Mouse (Mus musculus): Measurements from ENCODE around the gene H2afb3. TPM values are rescaled to one million over a fixed set of nuclear protein-coding genes. Genes with fewer than 3 reads are reported as not detected.

The H2afb3 gene
- total and polyA plus RNA-seq, 2 experiments from 2014 or later, result not detected

DNA sequence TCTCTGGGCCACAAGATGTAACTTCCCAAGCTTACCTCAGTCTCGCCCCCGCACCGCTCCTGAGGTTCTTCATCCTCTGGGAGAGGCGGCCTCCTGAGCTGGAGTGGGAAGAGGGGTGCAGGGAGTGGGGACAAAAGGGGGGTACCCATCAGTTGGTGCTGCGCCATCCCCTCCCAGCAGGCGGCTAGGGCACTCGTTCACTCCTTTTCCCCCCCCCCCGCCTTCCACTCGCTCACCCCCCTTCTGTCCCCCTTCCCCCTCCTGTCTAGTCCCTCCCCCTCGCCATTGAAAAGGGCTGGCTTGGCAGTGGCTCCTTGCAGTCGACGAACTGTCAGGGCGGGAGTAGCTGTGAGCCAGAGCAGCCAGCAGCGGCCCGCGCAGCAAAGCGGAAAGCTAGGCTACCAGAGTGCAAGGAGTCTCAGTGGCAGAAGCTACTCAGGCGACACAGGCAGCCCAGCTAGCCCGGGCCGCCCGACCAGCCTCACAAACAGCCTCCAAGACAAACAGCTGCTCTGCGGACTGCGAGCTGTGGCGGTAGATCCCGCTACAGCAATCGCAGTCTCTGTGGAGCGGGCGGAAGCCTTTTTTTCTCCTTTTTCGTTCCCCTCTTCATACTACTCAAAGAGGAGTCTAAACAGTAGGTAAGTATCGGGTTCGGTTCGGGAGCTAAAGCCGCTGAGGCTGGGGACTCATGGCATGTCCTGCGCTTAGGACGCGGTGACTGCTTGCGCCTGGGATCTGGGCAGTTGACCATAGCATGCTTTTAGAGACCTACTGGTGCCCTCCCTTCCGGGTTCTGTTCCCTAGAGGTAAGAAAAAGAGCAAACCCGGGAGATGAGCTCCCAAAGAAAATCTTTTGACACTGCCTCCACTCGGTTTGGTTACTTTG is 22.6 kb downstream of the H2afb3 start, which contains the start of gene Pcdh11x:
Gene Pcdh11x (plus strand): TSS at position 249 of the 889 bp plus-strand sequence.
- H3K4me1 ChIP-seq (ENCODE audit: insufficient read depth, low read length), result no peaks in the 10 kb centered on the region
- peak within 1 kb of the TSS; percentile 64 for H3K4me2 ChIP-seq (ENCODE audit: low read depth, low read length, poor library complexity, severe bottlenecking)
- H3K4me3 ChIP-seq (ENCODE audit: low read depth, low read length), result peak within 1 kb of the TSS; percentile 43
- H3K9ac ChIP-seq (replicated peaks; ENCODE audit: low read length, poor library complexity, severe bottlenecking), result peak within 1 kb of the TSS; percentile 19
- peak; percentile 12; the same call in 1 of the 2 replicates for TF ChIP-seq CTCF (IDR thresholded peaks at IDR 0.05)
- DNase-seq (ENCODE audit: low spot score), result peak; percentile 74
- H3K9me3 ChIP-seq (ENCODE audit: low read length), result no peaks in the 10 kb centered on the region
- no peaks in the 10 kb centered on the region for H3K27me3 ChIP-seq (ENCODE audit: insufficient read depth, low read length)
- no peaks in the 10 kb centered on the region for H3K36me3 ChIP-seq (ENCODE audit: insufficient read depth, low read length)
- peak within 1 kb of the TSS; percentile 38; the same call in 1 of the 2 replicates for H3K27ac ChIP-seq (ENCODE audit: low read depth, low read length)
- peak; percentile 81 for ATAC-seq (ENCODE audit: low FRiP score)
- WGBS, result 9% methylated on average over 35 of the region's 40 CpGs

DNA sequence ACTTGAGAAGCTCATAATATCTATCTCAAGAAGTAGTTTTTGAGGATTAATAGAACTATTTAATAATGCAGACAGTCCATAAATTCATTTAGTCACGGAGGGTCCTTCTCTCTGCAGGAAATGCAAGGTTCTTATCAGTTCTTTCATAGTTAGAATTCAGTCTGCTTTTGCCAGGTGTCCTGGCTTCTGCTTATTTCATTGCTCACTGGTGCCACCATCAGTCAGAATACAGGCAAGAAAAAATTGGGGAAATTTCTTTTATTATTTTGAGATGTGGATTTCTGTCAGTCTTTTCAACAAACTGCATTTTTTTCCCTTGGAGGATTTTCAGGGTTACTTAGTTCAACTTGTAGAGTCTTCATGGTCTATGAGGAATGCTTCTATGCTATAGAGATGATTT is 25.4 kb downstream of the H2afb3 start:
- WGBS, result 3% methylated on average over 1 of the region's 1 CpGs
- H3K4me3 ChIP-seq (ENCODE audit: low read depth, low read length), result no peak overlapping the region
- no peak overlapping the region for H3K9ac ChIP-seq (replicated peaks; ENCODE audit: low read length, poor library complexity, severe bottlenecking)
- no peaks in the 10 kb centered on the region for H3K36me3 ChIP-seq (ENCODE audit: insufficient read depth, low read length)
- no peaks in the 10 kb centered on the region for H3K9me3 ChIP-seq (ENCODE audit: low read length)
- no peak overlapping the region for H3K4me2 ChIP-seq (ENCODE audit: low read depth, low read length, poor library complexity, severe bottlenecking)
- ATAC-seq (ENCODE audit: low FRiP score) (no peak), DNase-seq (ENCODE audit: low spot score) (peak; percentile 9)
- no peaks in the 10 kb centered on the region for H3K27me3 ChIP-seq (ENCODE audit: insufficient read depth, low read length)
- no peaks in the 10 kb centered on the region for H3K4me1 ChIP-seq (ENCODE audit: insufficient read depth, low read length)
- no peak overlapping the region for H3K27ac ChIP-seq (ENCODE audit: low read depth, low read length)
- TF ChIP-seq CTCF (IDR thresholded peaks at IDR 0.05), result peak; percentile 63

DNA sequence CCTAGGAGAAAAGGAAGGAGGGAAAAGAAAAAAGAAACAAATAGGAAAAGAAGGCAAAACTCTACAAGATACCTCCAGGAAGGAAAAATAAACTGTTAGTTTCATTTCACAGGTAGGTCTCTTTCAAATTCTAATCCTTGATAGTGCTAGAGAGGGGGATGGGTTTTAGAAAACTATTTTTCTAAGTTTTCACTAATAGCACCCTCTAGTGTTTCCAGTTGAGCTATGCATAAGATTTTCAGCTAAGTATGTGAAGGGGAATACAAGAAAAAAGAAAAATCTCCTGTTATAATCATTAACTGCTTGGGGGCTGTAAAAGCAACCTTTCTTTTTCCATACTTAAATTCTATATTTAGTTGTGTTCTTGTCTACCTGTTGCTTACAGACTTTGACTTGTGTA is 27.4 kb downstream of the H2afb3 start:
- ATAC-seq (ENCODE audit: low FRiP score) (no peak), DNase-seq (ENCODE audit: low spot score) (peak; percentile 53)
- Histone ChIP-seq H3K36me3 (ENCODE audit: insufficient read depth, low read length) (no peaks in the 10 kb centered on the region), H3K4me3 (ENCODE audit: low read depth, low read length) (no peak overlapping the region), H3K9ac (replicated peaks; ENCODE audit: low read length, poor library complexity, severe bottlenecking) (no peak overlapping the region), H3K9me3 (ENCODE audit: low read length) (no peaks in the 10 kb centered on the region), H3K4me2 (ENCODE audit: low read depth, low read length, poor library complexity, severe bottlenecking) (no peak overlapping the region), H3K4me1 (ENCODE audit: insufficient read depth, low read length) (no peaks in the 10 kb centered on the region), H3K27ac (ENCODE audit: low read depth, low read length) (no peak overlapping the region), H3K27me3 (ENCODE audit: insufficient read depth, low read length) (no peaks in the 10 kb centered on the region)
- peak; percentile 62 for TF ChIP-seq CTCF (IDR thresholded peaks at IDR 0.05)

Other genes starting within 250 kb of the H2afb3 start
- gene Pcdh11x, start 22.8 kb downstream of the H2afb3 start, total RNA-seq (2014; rRNA removed), result 101 and 113 TPM in 2 replicates
- gene Pcdh11x, start 22.8 kb downstream of the H2afb3 start, polyA plus RNA-seq (2015; fragmentation: Nextera tagmentation; extraction: Ambion mirVana), result 56.9 and 57.8 TPM in 2 replicates